Mouse (Mus musculus) kidney, adult 2 months (tissue): ENCODE results near the gene Kntc1.

Experiments
- CTCF ChIP-seq: fragments of 200-500 bp; conservative IDR thresholded peaks from 2 replicates; pipeline ENCODE4 v1.5.1; 2011; ENCODE audit warnings: low read depth, mild to moderate bottlenecking, control low read depth, low read length, moderate library complexity, mixed read lengths; ENCODE audit not compliant: insufficient read depth, insufficient read length
- POLR2A ChIP-seq: fragments of 200-500 bp; IDR thresholded peaks from one replicate; pipeline ENCODE4 v1.6.1; 2011; ENCODE audit warnings: low read depth, low read length, control low read depth

GRCm38 (mm10) chr5:123788976-123789375 lies 39.5 kb downstream of the Kntc1 start:
- TF ChIP-seq CTCF, result no peak
- TF ChIP-seq POLR2A, result no peak
